Mouse (Mus musculus) lung, postnatal 36 days (tissue): Measurements from ENCODE around the gene Kctd7.

Experiments
- DNase-seq: peaks from one replicate; pipeline ENCODE4 v3.0.0; 2022; ENCODE audit warnings: mixed read lengths

Kctd7 gene

DNA sequence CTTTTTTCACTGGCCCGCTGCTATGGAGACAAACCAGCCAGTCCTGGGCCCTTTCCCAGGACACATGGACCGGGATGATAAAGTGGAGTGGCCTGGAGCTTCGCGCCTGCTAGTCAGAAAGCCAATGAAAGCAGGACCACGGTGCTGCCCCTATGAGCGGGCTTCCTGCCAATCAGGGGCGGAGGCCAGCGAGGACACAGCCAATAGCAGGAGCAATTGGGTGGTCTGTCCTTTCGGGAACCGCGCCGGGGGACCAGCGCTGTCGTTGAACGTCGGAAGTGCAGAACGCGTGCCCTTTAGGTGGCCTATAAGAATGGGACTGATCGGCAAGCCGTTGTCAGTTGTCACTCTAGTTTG, 706 bp upstream of the Kctd7 start:
- peak; percentile 69 for DNase-seq

DNA sequence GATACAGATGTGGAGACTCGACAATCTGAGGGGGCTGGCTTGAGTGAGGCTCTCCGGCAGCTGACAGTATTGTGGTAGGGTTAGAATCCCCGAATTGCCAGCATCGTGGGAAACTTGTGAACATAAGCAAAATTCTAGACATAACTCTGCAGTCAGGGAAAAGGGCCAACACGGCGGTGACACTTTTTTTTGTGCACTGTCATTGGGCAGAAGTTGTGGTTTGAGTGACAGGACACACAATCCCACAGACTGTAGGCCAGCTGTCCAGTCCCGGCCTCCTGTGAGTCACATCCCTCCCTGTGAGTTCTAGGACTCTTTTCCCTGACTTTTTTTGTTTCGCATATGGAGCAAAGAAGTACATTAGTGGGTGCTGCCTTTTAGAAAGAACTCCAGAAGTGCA, 1.3 kb downstream of the Kctd7 start:
- no peak for DNase-seq

DNA sequence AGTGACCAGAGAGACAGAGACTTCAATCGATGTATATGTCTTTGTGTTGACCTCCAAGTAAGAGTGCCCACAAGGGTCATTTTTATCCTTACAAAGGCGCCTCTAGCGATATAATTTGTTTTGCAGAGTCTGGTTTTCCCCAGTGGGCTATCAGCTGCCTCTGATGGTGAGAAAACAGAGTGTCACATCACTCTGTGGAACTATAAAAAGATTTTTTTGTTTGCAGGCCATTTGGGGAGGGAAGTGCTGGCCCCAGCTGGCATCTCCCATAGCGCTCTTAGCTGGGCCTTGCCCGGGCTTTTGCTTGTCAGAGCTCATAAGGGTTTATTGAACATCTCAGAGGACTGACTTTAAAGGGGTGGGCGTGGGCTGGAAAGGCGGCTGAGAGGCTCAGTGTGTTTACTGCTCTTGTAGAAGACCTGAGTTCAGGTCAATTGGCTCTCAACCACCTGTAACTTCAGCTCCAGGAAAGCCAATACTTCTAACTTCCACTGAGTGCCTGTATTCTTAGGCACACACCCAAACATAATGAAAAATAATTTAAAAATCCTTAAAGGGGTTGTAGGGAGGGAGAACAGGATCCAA, 5.2 kb downstream of the Kctd7 start:
- peak; percentile 61 for DNase-seq

DNA sequence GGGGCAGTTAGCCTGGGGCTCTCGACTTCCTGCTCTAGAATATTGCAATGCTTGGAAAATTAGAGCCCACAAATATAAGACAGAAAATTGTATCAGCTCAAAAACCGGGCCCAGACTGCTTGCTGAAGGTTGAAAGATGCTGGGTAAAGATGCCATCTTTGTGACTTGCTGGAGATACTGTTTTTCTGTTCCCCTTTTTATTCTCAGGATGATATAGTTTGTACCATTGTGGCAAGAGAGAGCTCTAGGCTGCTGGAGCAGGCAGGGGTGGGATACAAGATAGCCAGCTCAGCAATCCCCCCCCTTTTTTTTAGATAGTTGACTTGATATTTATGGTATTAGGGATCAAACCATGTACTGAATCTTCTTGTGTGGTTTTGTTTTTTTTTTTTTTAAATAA, 9.6 kb downstream of the Kctd7 start:
- no peak for DNase-seq

- no peak for DNase-seq
These were observed 13.9 kb downstream of the Kctd7 start for GRCm38 (mm10) chr5:130158545-130158944.

DNA sequence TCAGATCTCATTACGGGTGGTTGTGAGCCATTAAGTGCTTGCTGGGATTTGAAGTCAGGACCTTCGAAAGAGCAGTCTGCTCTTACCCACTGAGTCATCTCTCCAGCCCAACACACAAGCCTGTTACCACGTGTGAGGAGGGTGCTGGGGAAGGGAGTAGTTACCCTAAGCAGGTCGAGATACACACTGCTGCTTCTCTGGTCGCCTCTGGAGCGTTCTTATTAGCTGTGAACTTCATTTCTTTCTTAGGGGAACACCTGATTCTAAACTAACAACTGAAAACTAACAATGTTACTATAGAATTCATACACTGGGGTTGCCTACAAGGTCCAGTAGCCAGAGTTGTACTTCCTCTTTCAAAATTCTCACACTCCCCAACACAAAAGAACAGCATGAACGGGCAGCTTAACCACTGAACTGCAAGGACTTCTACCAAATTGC, 15.1 kb downstream of the Kctd7 start:
- DNase-seq, result no peak

DNA sequence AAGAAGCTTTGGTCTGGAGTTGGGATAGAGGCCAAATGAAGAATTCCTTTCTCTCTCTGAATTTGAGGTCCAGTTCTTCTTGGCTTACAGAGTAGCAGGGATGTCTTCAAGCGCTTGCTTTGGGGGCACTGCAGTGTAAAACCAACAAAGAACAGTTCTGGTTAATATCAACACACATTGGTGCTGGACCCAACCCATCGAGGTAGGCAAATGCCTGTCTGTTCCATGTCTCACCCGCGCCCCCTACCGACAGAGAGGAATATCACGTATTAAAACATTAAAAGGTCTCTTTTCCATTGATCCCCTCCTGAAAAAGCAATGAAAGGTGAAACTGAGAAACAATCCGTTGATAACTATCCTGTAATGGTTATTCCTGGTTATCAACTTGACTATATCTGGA, 19.0 kb downstream of the Kctd7 start:
- DNase-seq, result peak; percentile 93

- DNase-seq, result no peak
These were observed 20.6 kb downstream of the Kctd7 start for GRCm38 (mm10) chr5:130165213-130165612.

DNA sequence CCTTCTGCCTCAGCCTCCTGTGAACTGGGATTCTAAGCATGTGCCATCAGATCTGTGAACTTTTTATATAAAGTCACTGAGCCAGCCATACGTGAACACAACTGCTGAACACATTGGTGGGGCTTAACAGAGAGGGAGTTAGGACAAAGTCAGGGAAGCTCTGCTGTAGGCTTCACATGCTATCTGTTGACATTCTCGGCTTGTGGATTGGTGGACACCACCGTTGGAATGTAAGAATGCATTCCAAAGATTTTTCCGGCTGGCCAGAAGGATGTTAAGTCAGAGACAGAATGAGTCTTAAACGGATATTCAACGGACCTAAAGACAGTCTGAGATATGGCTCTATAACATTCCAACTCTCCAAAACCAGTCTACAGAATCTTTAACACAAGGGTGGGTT, 24.4 kb downstream of the Kctd7 start:
- peak; percentile 47 for DNase-seq

DNA sequence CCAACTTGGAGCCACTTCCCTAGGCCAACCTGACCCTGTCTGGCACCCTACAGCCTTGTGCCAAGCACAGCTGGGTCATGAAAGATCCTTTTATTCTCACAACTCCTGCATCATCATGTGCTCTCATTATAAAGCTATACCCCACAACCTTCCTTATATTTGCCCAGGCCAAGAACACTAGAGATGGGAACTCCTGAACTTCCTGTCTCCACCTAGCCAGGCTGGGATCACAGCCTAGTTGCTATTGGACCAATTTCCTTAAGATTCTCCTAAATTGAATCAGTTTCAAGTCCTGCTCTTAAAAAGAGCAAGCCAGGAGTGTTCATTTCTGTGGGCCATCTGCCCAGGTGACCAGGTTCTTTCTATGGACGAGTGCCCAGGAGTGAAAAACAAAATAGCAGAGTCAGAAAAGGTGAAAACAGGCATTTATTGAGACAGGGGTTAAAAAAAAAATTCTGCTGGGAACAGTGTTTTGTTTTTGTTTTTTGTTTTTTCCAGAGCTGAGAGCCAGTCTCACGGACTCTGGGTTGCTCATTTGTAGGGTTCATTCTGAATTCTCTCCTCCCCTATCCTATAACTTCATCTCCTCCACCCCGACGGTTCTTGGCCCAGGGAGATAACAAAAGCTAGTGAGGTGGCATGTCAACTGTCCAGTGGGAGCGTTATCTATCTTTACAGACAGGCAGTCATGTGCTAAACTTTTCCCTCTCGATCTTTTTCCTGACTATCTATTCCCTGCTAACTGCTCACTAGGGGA, 26.2 kb downstream of the Kctd7 start:
- no peak for DNase-seq

DNA sequence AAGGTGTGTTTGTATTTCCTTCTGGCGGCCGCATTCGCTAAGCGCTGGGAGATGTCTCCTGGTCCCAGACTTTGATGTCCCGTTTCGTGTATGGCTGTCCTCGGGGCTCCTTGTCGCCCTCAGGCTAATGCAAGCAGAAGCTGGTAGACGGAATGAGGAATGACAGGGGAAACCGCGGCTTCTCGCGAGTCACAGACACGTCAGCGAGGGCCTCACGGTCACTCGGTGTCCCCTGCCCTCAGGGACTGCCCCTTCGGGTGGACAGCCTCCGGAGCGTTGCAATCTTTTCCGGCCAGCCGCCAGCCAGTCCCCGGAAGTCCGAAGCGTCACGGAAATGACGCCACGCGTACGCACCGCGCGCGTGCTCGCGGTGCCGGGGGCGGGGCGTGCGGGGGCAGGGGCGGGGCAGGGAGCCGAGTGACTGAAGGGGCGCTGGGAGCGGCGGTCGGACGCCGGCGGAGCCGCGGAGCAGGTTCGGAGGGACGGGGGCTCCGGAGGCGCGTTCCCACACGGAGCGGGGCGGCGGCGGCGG, 26.8 kb downstream of the Kctd7 start, which contains the start of gene Rabgef1:
Gene Rabgef1, plus strand, starts transcription at position 376 of the 532 bp plus-strand sequence.
- peak; percentile 95 for DNase-seq

DNA sequence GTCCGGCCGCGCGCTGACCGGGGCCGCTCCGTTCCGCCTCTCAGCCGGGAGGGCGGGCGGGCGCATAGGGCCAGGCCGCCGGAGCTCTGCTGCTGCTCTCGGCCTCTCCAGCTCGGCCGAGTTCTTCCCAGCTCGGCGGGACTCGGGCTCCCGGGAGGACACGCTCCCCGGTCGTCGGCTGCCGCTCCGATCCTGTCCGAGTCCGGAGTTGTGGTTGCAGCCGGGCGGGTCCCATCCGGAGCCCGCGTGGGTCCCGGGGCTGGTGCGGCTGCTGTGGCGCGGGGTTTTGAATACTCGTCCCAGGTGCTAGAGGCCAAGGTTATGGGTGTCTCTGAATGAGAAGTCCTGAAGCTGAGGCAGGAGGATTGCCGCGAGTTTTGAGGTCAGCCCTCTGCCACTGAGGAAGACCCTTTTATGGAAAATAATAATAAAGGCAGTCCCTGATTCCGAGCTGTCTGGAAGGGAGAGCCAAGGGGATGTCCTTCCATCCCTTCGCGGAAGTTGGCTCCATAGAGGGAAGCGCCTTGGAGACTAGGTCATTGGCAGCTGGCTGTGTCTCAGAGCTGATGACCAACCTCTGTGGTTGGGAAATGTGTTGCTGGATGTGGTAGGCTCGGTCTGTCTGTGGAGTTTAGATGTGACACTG, 27.4 kb downstream of the Kctd7 start:
- peak; percentile 68 for DNase-seq

DNA sequence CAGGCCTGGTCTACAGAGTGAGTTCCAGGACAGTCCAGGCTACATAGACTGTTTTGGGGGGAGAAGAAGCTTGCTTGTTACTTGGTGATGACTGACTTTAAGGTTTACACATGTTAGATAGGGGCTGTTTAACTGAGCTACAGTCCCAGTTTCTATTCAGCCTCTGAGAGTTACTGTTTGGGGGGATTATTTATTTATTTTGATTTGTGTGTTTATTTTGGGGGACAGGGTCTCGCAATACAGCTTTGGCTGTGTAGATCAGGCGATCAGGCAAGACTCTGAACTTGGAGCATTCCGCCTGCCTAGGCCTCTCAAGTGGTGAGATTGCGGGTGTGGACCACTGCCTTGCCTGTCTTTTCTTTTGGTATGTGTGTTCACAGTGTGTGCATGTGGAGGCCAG, 28.4 kb downstream of the Kctd7 start:
- no peak for DNase-seq

GRCm38 (mm10) chr5:130177871-130178270, 33.2 kb downstream of the Kctd7 start:
- peak; percentile 66 for DNase-seq

DNA sequence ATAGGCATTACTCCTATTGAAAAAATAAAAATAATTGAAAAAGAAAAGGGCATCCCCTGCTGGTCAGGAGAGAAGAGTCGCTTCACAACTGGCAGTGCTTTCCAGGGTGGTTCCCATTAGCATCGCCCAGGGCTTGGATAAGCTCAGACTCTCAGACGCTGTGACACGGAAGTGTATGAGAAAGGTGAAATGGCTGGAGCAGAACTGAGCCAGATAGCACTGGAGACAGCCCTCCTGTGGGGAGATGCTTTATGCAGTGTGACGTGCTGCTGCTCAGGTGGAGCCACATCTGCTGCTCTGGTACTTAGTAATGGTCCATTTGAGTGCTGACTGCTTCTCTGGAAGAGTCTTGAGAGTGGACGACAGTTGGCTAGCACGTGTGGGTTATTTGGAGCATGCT, 35.7 kb downstream of the Kctd7 start:
- no peak for DNase-seq

- DNase-seq, result no peak
These were observed 37.3 kb downstream of the Kctd7 start for GRCm38 (mm10) chr5:130181740-130182540.

DNA sequence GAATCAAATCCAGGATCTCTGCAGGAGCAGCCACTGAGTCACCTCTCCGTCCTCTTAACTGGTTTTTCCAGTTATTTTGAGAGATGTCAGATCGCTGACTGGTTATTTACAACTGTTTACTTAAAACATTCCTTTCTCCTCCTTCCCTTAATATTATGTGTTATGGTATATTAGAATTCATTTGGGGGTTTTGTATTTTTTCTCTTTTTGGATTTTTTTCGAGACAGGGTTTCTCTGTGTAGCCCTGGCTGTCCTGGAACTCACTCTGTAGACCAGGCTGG, 37.8 kb downstream of the Kctd7 start:
- no peak for DNase-seq

- no peak for DNase-seq
These were observed 39.7 kb downstream of the Kctd7 start for GRCm38 (mm10) chr5:130184193-130184856.

- no peak for DNase-seq
These were observed 40.7 kb downstream of the Kctd7 start for GRCm38 (mm10) chr5:130185312-130185711.

- DNase-seq, result no peak
These were observed 42.7 kb downstream of the Kctd7 start for GRCm38 (mm10) chr5:130187383-130187782.

- no peak for DNase-seq
These were observed 46.2 kb downstream of the Kctd7 start for GRCm38 (mm10) chr5:130190909-130191308.

- no peak for DNase-seq
These were observed 47.2 kb downstream of the Kctd7 start for GRCm38 (mm10) chr5:130191865-130192264.
